Comparison of ENCODE assay signal across 8 mouse cellular contexts in genomic region chr11:102408344-102408876, GRCm38 (mm10). TPM values are rescaled to one million over a fixed set of nuclear protein-coding genes. Genes with fewer than 3 reads are reported as not detected.
A peak's percentile ranks its signal among the peaks of the same experiment; 100 is the strongest.
DNase-seq lines count a peak whose midpoint lies in the region; ATAC-seq and TF ChIP-seq lines count a peak whose summit lies in the region.

No protein-coding gene starts in this region.

- peak overlapping the region; percentile 94 for H3K4me2 ChIP-seq in embryonic facial prominence, embryonic 13.5 days
- peak overlapping the region; percentile 88 for H3K4me2 ChIP-seq in limb, embryonic 12.5 days
- H3K4me2 ChIP-seq in midbrain, embryonic 15.5 days: peak overlapping the region; percentile 83

- H3K36me3 ChIP-seq in embryonic facial prominence, embryonic 13.5 days: peaks cover 18% of the 10 kb centered on the region
- peaks cover 3% of the 10 kb centered on the region for H3K36me3 ChIP-seq in kidney, adult 2 months (ENCODE audit: control insufficient read depth, insufficient read depth, low read length)
- H3K36me3 ChIP-seq in limb, embryonic 12.5 days: peaks cover 20% of the 10 kb centered on the region
- peaks cover 5% of the 10 kb centered on the region; the same call in 1 of the 2 replicates for H3K36me3 ChIP-seq in midbrain, embryonic 15.5 days (replicated peaks)
- peaks cover 1% of the 10 kb centered on the region for H3K36me3 ChIP-seq in spleen, adult 2 months (ENCODE audit: control insufficient read depth, insufficient read depth, low read length)

- DNase-seq in 3134 (ENCODE audit: extremely low read depth, insufficient read length, low spot score): peak; percentile 98
- peak; percentile 97 for DNase-seq in adrenal gland, postnatal 36 days
- peak; percentile 99 for DNase-seq in heart, adult 18-20 months
- DNase-seq in kidney, adult 2 months: peak; percentile 100
- DNase-seq in spleen, adult 2 months (ENCODE audit: low read depth in 1 of 2, low spot score in 2 of 2): peak; percentile 92 to 93

- no peak for TF ChIP-seq CTCF in kidney, adult 2 months (conservative IDR thresholded peaks at IDR 0.05; ENCODE audit: insufficient read depth, insufficient read length, low read depth, low read length)
- no peak for TF ChIP-seq CTCF in spleen, adult 2 months (IDR thresholded peaks at IDR 0.05; ENCODE audit: extremely low read depth, insufficient read depth, insufficient read length, insufficient replicate concordance)

- under 1% methylated on average over 32 of the region's 32 CpGs for WGBS in embryonic facial prominence, embryonic 13.5 days
- WGBS in kidney, adult 2 months: under 1% methylated on average over 32 of the region's 32 CpGs
- WGBS in limb, embryonic 12.5 days: under 1% methylated on average over 32 of the region's 32 CpGs
- under 1% methylated on average over 32 of the region's 32 CpGs for WGBS in midbrain, embryonic 15.5 days
- under 1% methylated on average over 32 of the region's 32 CpGs for WGBS in spleen, adult 2 months

- peak overlapping the region; percentile 88 for H3K9ac ChIP-seq in embryonic facial prominence, embryonic 13.5 days
- peak overlapping the region; percentile 84 for H3K9ac ChIP-seq in limb, embryonic 12.5 days (replicated peaks)
- no peak overlapping the region for H3K9ac ChIP-seq in midbrain, embryonic 15.5 days

- peak overlapping the region; percentile 92 for H3K27ac ChIP-seq in embryonic facial prominence, embryonic 13.5 days
- H3K27ac ChIP-seq in kidney, adult 2 months (ENCODE audit: insufficient read depth, low read depth, low read length): peak overlapping the region; percentile 97
- peak overlapping the region; percentile 87 for H3K27ac ChIP-seq in limb, embryonic 12.5 days
- peak overlapping the region; percentile 86 for H3K27ac ChIP-seq in midbrain, embryonic 15.5 days
- peak overlapping the region; percentile 94 for H3K27ac ChIP-seq in spleen, adult 2 months (ENCODE audit: insufficient read depth, low read length)

- peak overlapping the region; percentile 84 for H3K4me3 ChIP-seq in embryonic facial prominence, embryonic 13.5 days
- peak overlapping the region; percentile 81 for H3K4me3 ChIP-seq in kidney, adult 2 months (ENCODE audit: insufficient read depth, low read depth, low read length)
- peak overlapping the region; percentile 79 for H3K4me3 ChIP-seq in limb, embryonic 12.5 days (replicated peaks)
- H3K4me3 ChIP-seq in midbrain, embryonic 15.5 days: peak overlapping the region; percentile 91
- peak overlapping the region; percentile 99 for H3K4me3 ChIP-seq in spleen, adult 2 months (ENCODE audit: extremely low read depth, insufficient read depth, insufficient read length)

- peak; percentile 90 for ATAC-seq in embryonic facial prominence, embryonic 13.5 days (ENCODE audit: insufficient number of reproducible peaks, insufficient read depth, low FRiP score, low TSS enrichment, low read depth)
- ATAC-seq in limb, embryonic 12.5 days (ENCODE audit: insufficient number of reproducible peaks, insufficient read depth, low FRiP score, low TSS enrichment, low read depth): peak; percentile 94
- peak; percentile 94 for ATAC-seq in midbrain, embryonic 15.5 days (replicated peaks)

- H3K27me3 ChIP-seq in embryonic facial prominence, embryonic 13.5 days: no peaks in the 10 kb centered on the region
- no peaks in the 10 kb centered on the region for H3K27me3 ChIP-seq in kidney, adult 2 months (replicated peaks; ENCODE audit: control insufficient read depth, insufficient read depth, low read length)
- no peaks in the 10 kb centered on the region for H3K27me3 ChIP-seq in limb, embryonic 12.5 days
- no peaks in the 10 kb centered on the region for H3K27me3 ChIP-seq in midbrain, embryonic 15.5 days (replicated peaks)
- no peaks in the 10 kb centered on the region for H3K27me3 ChIP-seq in spleen, adult 2 months (ENCODE audit: control insufficient read depth, insufficient read depth, low read length)

- H3K4me1 ChIP-seq in embryonic facial prominence, embryonic 13.5 days: peaks cover 32% of the 10 kb centered on the region
- peaks cover 18% of the 10 kb centered on the region for H3K4me1 ChIP-seq in kidney, adult 2 months (ENCODE audit: control insufficient read depth, insufficient read depth, low read length)
- H3K4me1 ChIP-seq in limb, embryonic 12.5 days (replicated peaks): peaks cover 14% of the 10 kb centered on the region
- peaks cover 42% of the 10 kb centered on the region for H3K4me1 ChIP-seq in midbrain, embryonic 15.5 days
- H3K4me1 ChIP-seq in spleen, adult 2 months (ENCODE audit: control insufficient read depth, insufficient read depth, insufficient read length): no peaks in the 10 kb centered on the region

- no peaks in the 10 kb centered on the region for H3K9me3 ChIP-seq in embryonic facial prominence, embryonic 13.5 days
- H3K9me3 ChIP-seq in limb, embryonic 12.5 days: no peaks in the 10 kb centered on the region
- H3K9me3 ChIP-seq in midbrain, embryonic 15.5 days: no peaks in the 10 kb centered on the region

- peak; percentile 81 for TF ChIP-seq POLR2A in kidney, adult 2 months (IDR thresholded peaks at IDR 0.05; ENCODE audit: low read depth, low read length)
- peak; percentile 66 for TF ChIP-seq POLR2A in spleen, adult 2 months (IDR thresholded peaks at IDR 0.05; ENCODE audit: low read depth, low read length)

RNA-seq across cellular contexts. Expression of gene Slc25a39, which starts 0.7 kb away (rescaled TPM):
- 100 to 1,000 TPM; 453 to 470 TPM for total RNA-seq in adrenal gland, postnatal 36 days (2021)
- 191 and 195 TPM in 2 replicates for polyA plus RNA-seq in embryonic facial prominence, embryonic 13.5 days (2015; fragmentation: Nextera tagmentation; extraction: Ambion mirVana)
- 100 to 1,000 TPM; 187 to 194 TPM for total RNA-seq in heart, adult 18-20 months (2021)
- 1,128 and 1,486 TPM in 2 replicates for polyA plus RNA-seq in kidney, adult 2 months (2012; rRNA removed)
- 164 and 174 TPM in 2 replicates for polyA plus RNA-seq in limb, embryonic 12.5 days (2016; fragmentation: Nextera tagmentation; extraction: Ambion mirVana)
- polyA plus RNA-seq in midbrain, embryonic 15.5 days (2015; fragmentation: Nextera tagmentation; extraction: Ambion mirVana): 146 and 168 TPM in 2 replicates
- polyA plus RNA-seq in spleen, adult 2 months (2012; rRNA removed): 348 and 407 TPM in 2 replicates

RNA-seq across cellular contexts. Expression of gene Rundc3a, which starts 15.2 kb away (rescaled TPM):
- total RNA-seq in adrenal gland, postnatal 36 days (2021): 10 to 100 TPM; 29.1 to 29.6 TPM
- 3.6 and 5.2 TPM in 2 replicates for polyA plus RNA-seq in embryonic facial prominence, embryonic 13.5 days (2015; fragmentation: Nextera tagmentation; extraction: Ambion mirVana)
- total RNA-seq in heart, adult 18-20 months (2021): under 1 TPM in 1 of 2 experiments, not detected in 1; 0.64 TPM
- polyA plus RNA-seq in kidney, adult 2 months (2012; rRNA removed): 2.6 and 3.4 TPM in 2 replicates
- polyA plus RNA-seq in limb, embryonic 12.5 days (2016; fragmentation: Nextera tagmentation; extraction: Ambion mirVana): 1.7 and 2.3 TPM in 2 replicates
- polyA plus RNA-seq in midbrain, embryonic 15.5 days (2015; fragmentation: Nextera tagmentation; extraction: Ambion mirVana): 160 and 165 TPM in 2 replicates
- polyA plus RNA-seq in spleen, adult 2 months (2012; rRNA removed): 3.6 and 4.0 TPM in 2 replicates

RNA-seq across cellular contexts. Expression of gene Grn, which starts 21.7 kb away (rescaled TPM):
- 100 to 1,000 TPM; 181 to 214 TPM for total RNA-seq in adrenal gland, postnatal 36 days (2021)
- 124 and 126 TPM in 2 replicates for polyA plus RNA-seq in embryonic facial prominence, embryonic 13.5 days (2015; fragmentation: Nextera tagmentation; extraction: Ambion mirVana)
- total RNA-seq in heart, adult 18-20 months (2021): 10 to 100 TPM; 82.0 to 98.0 TPM
- 184 and 195 TPM in 2 replicates for polyA plus RNA-seq in kidney, adult 2 months (2012; rRNA removed)
- 101 and 106 TPM in 2 replicates for polyA plus RNA-seq in limb, embryonic 12.5 days (2016; fragmentation: Nextera tagmentation; extraction: Ambion mirVana)
- polyA plus RNA-seq in midbrain, embryonic 15.5 days (2015; fragmentation: Nextera tagmentation; extraction: Ambion mirVana): 75.2 and 82.0 TPM in 2 replicates
- 232 and 240 TPM in 2 replicates for polyA plus RNA-seq in spleen, adult 2 months (2012; rRNA removed)

RNA-seq across cellular contexts. Expression of gene Fam171a2, which starts 39.1 kb away (rescaled TPM):
- 1 to 10 TPM; 5.8 to 6.1 TPM for total RNA-seq in adrenal gland, postnatal 36 days (2021)
- polyA plus RNA-seq in embryonic facial prominence, embryonic 13.5 days (2015; fragmentation: Nextera tagmentation; extraction: Ambion mirVana): 8.1 and 8.2 TPM in 2 replicates
- total RNA-seq in heart, adult 18-20 months (2021): 1 to 10 TPM; 3.4 to 4.8 TPM
- 18.9 and 20.4 TPM in 2 replicates for polyA plus RNA-seq in kidney, adult 2 months (2012; rRNA removed)
- polyA plus RNA-seq in limb, embryonic 12.5 days (2016; fragmentation: Nextera tagmentation; extraction: Ambion mirVana): 9.7 and 10.7 TPM in 2 replicates
- polyA plus RNA-seq in midbrain, embryonic 15.5 days (2015; fragmentation: Nextera tagmentation; extraction: Ambion mirVana): 28.7 and 36.4 TPM in 2 replicates
- polyA plus RNA-seq in spleen, adult 2 months (2012; rRNA removed): 4.1 and 5.2 TPM in 2 replicates

RNA-seq across cellular contexts. Expression of gene Slc4a1, which starts 42.4 kb away (rescaled TPM):
- total RNA-seq in adrenal gland, postnatal 36 days (2021): 1 to 10 TPM in 1 of 2 experiments, under 1 TPM in 1; 0.56 to 1.8 TPM
- polyA plus RNA-seq in embryonic facial prominence, embryonic 13.5 days (2015; fragmentation: Nextera tagmentation; extraction: Ambion mirVana): 6.3 and 16.6 TPM in 2 replicates
- total RNA-seq in heart, adult 18-20 months (2021): 1 to 10 TPM; 1.4 to 2.3 TPM
- 79.5 and 90.6 TPM in 2 replicates for polyA plus RNA-seq in kidney, adult 2 months (2012; rRNA removed)
- 22.6 and 25.0 TPM in 2 replicates for polyA plus RNA-seq in limb, embryonic 12.5 days (2016; fragmentation: Nextera tagmentation; extraction: Ambion mirVana)
- polyA plus RNA-seq in midbrain, embryonic 15.5 days (2015; fragmentation: Nextera tagmentation; extraction: Ambion mirVana): 2.9 and 3.8 TPM in 2 replicates
- 301 and 381 TPM in 2 replicates for polyA plus RNA-seq in spleen, adult 2 months (2012; rRNA removed)

Comparison
In these comparisons a context has a peak if more than half of its experiments do, and no peak if none do; other contexts are left out.
1. Peak in every context shown above with its lines: DNase-seq, ATAC-seq, H3K4me3 ChIP-seq and H3K27ac ChIP-seq.
2. RNA of gene Rundc3a, which starts 15.2 kb away (polyA plus RNA-seq): 160 to 165 TPM in midbrain, embryonic 15.5 days; 3.6 to 4.0 TPM in spleen, adult 2 months, 3.6 to 5.2 TPM in embryonic facial prominence, embryonic 13.5 days, 2.6 to 3.4 TPM in kidney, adult 2 months and 1.7 to 2.3 TPM in limb, embryonic 12.5 days; every median in the first group is over 10 times any median in the second.